Mouse (Mus musculus) heart, adult 11 months (tissue): ENCODE measurements at regions not wholly inside any gene's neighbourhood (a gene's known extent, or its start where the extent isn't known, plus 50 kb on each side); places are given as distances from the start of the nearest gene placed in this dataset.
A peak's percentile ranks its signal among the peaks of the same experiment; 100 is the strongest.
"Not testable (repeated sequence)": the region's sequence is repeated elsewhere in the genome, so short reads cannot be mapped to it uniquely, and the experiment has no call there.

ENCODE experiments used
- DNase-seq: peaks from one replicate; pipeline ENCODE4 v3.0.0; 2022

DNA sequence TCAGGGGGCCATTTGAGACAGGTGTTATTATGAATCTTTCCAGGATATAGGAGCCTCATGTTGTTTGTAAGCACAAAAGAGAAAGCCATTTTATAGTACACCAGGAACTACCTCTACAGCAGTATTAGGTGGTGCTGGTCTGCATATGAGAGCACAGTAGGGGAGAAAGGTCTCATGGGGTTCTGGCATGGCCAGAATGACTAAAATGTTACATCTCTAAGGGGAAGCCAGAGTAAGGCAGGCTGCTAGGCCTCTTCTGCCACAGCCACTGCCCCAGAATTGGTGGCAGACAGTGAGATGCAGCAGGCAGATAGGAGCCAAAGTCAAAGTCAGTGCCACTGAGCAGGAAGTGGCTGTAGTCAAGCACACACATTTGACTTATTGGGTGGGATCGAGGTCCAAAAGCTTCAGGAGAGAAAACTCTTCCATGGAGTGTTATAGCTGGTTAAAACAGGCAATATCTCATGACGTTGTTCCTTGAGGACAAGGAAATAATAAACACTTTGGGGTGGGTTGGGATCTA is 147.2 kb downstream of the Hira start:
- no peak for DNase-seq

GRCm38 (mm10) chr16:19025227-19025932 is 148.5 kb downstream of the Hira start:
- no peak for DNase-seq

- DNase-seq, result no peak
These were observed 150.3 kb downstream of the Hira start for GRCm38 (mm10) chr16:19027096-19027495.

- DNase-seq, result no peak
These were observed 155.7 kb downstream of the Hira start for GRCm38 (mm10) chr16:19032582-19032981.

DNA sequence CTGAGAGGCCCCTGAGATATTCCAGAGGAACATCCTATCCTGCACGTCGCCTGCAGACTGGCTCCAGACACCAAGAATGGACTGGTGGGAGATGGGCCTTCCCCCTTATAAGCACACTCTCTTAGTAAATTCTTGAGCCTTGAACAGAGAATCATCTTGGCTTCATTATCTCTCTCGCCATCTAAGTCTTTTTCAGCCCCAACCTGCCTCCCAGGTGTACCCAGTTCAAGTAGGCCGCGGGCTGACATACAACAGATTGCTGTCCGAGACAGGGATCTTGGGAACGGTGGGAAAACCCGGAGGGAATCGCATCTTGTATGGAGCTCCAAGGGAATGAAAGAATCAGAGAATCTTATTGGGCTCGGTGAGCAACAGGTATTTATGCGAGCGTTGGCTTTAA is 158.9 kb downstream of the Hira start:
- DNase-seq, result no peak

DNA sequence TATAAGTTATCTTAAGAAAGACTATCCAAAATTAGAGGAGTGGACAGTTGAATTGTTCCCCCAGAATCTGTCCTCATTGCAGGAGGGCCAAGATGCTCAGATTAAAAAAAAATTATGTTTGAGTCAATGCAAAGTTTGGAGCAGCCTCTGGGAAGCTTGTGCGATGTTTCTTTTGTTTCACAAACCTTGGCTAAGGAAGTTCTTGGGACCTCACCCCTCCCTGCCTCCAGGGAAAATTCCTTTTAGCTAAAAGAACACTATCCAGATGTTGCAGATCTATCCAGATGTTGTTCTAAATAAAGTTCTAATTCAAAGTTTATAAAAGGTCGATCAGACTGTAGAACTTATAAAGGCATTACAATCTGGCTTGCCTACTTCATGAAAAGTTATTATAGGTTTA is 160.8 kb downstream of the Hira start:
- no peak for DNase-seq

- no peak for DNase-seq
These were observed 176.0 kb downstream of the Hira start for GRCm38 (mm10) chr16:19052791-19053190.

GRCm38 (mm10) chr16:19060343-19060742 is 183.5 kb downstream of the Hira start:
- DNase-seq, result no peak

DNA sequence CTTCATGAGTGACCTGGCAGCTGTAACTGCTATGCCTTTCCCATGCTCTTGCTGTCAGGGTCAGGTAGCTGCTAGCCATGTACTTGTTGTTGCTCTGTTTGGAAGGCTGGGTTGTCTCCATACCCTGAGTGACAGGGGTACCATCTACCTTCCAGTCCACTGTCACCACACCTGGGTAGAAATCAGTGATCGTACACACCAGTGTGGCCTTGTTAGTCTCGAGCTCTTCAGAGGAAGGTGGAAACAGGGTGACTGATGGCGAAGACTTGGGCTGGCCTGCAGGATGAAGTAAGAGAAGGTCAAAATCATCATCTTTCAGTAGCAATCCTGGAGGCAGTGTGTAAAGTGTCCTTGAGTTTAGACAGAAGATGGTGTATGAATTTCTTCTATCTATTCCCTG is 185.0 kb downstream of the Hira start:
- no peak for DNase-seq

DNA sequence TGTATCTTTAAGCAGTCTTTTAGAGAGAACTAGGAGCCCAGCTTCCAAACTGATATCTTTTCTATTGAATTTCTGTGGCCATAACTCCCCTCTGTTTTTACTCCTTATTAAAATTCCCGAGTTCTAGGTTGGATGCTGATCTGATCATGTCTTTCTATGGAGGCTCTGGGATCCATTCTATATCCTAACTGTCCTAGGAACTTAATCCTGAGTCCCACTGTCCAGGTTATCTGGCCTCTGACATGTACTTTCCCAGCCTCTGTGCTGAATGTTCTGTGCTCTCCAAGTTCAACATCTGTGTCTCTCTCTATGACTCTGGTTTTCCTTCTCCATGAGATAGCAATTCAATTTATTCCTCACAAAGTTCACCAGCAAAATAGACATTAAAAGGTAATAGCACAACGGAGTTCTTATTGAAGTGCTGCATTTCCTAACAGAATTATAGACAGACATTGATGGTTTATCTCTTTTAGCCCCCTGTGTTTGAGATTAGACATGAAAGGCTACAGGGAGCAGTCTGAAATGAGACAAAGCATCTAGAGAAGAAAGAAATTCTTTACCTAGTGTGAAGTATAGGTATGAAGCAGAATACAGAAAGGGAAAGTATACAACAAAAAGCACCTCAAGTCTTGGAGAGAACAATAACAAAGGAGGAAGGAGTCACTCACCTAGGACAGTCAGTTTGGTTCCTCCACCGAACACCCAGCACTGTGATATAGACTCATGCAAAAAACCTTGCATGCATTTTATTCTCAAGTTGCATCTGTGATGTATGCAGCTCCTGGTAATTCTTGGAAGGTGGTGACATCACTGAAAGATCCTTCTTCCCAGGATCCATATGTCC is 185.9 kb downstream of the Hira start:
- no peak for DNase-seq

DNA sequence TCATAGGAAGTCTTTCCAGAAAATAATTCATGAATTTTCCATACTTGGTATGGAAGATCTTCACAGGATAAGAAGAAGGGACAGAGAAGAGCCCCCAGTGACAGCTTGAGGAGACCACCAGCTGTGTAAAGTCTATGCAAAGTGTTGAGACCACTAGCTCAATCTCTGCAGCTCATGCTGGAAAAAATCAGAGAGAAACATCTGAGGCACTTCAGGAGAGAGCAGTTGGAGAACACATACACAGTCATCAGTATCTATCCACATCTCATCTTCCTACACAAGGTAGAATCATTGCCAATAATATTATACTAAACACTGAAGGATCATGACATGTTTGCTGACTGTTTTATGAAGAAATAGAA is 186.5 kb downstream of the Hira start:
- no peak for DNase-seq

DNA sequence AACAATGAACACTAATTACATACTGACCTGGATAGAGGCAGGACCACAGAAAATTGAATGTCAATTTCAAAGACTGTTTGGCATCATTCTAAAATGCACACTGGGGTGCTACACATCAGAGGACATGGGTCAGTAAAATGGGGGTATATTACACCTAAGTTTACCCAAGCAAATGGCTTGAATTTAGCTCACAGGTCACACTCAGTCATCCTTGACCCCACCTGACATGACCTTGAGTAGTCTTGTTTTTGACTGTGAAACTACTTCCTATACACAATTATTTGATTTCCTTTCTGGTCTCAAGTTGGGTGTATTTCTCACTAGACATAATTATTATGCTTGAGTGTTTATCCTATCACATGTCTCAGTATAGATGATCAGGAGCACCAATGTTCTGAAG is 187.6 kb downstream of the Hira start:
- no peak for DNase-seq

- no peak for DNase-seq
These were observed 188.8 kb downstream of the Hira start for GRCm38 (mm10) chr16:19065543-19066141.

DNA sequence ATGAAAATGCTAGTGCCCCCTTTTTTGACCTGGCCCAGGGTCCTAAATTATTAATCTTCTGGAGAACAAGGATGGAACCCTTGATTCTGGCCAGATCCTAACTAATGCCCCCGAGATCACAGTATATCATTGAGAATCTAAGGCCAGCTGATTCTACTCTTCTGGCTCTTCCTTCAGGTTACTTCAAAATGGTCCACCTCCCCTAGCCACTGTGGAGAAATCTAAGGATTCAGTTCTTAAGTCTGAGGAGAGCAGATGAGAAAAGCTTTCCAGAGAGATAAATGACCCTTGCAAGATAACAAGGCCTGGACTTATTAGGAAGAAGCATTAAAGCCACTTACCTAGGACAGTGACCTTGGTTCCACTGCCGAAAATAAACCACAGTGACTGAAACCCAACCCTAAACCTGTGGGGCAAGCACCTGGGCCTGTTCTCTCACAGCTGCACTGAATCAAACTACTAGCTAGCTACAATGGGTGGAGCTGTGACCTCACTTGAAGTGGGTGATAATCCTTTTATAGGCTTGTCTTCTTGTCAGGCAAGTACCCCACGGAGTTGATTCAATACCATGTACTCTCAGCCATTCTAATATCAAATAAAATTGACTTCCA is 190.0 kb downstream of the Hira start:
- DNase-seq, result peak; percentile 61

- DNase-seq, result not testable (repeated sequence)
These were observed 206.7 kb downstream of the Hira start for GRCm38 (mm10) chr16:19083503-19083902.

DNA sequence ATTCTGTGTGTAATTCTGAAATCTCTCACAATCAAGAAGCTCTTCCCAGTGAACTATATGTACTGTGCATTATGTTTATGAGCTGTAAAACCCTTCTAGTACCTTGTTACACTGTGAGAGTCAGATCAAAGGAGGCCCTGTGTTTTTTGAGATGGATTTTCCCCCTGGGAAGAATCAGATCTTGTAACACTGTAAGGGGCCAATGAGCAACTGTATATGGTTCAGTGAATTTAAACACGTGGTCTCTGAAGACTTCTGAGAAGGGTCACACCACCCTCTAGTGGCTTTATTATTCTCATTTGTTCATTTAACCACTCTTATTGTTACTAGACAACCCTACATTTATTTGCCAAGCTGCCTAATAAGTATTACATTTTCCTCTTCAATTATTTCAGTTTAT is 211.1 kb downstream of the Hira start:
- no peak for DNase-seq
